Mouse (Mus musculus): ENCODE measurements at regions not wholly inside any gene's neighbourhood (a gene's known extent, or its start where the extent isn't known, plus 50 kb on each side); places are given as distances from the start of the nearest gene placed in this dataset.
A peak's percentile ranks its signal among the peaks of the same experiment; 100 is the strongest.

DNA sequence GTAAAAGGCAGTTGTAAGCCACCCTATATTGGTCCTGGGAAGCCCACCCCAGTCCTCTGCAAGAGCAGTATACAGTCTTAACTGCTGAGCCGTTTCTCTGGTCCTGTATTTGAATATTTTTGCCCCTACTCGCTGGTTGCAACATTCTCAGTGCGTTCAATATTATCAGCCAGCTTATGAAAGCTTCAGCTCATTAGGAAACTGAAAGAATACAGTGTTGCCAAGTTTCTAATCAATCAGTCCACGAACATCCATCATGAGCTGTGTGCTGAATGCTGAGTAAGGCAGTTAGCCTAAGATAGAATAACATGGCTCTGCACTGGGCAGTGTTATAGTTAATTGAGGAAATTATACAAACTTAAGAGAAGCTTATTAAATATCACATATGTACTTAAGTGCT, 148.7 kb downstream of the Tmem26 start:
- no peak for ATAC-seq (ENCODE audit: insufficient read depth, low FRiP score)
- Histone ChIP-seq H3K9me3 (replicated peaks; ENCODE audit: control insufficient read depth, low read length) (no peaks in the 10 kb centered on the region), H3K27ac (ENCODE audit: low read length) (no peak overlapping the region), H3K4me1 (ENCODE audit: control insufficient read depth, insufficient read depth, low read length) (no peaks in the 10 kb centered on the region), H3K4me2 (ENCODE audit: low read depth, low read length) (no peak overlapping the region), H3K27me3 (ENCODE audit: control insufficient read depth, insufficient read depth, low read length) (no peaks in the 10 kb centered on the region), H3K4me3 (replicated peaks; ENCODE audit: low read length) (no peak overlapping the region), H3K36me3 (ENCODE audit: control insufficient read depth, insufficient read depth, low read length) (no peaks in the 10 kb centered on the region), H3K9ac (ENCODE audit: low read length) (no peak overlapping the region)
- WGBS: 64% methylated on average over 4 of the region's 4 CpGs

DNA sequence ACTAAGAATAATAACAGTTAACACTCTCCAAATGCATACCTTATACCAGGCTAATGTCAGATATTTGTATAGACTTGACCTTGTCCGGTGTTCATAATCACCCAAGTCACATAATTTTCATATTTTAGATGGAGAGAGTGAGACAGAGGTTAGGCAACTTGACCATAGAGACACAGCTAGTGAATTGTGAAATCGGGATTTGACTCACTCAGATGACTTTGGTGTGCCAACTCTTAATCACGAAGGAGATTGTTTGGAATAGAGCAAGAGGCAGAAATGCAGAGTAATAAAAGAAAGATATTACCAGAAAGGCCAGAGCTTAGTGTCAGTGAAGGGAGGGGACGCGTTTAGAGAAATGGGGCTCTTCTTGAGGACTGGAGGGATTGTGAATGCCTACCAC, 152.2 kb downstream of the Tmem26 start:
- no peak overlapping the region for H3K4me3 ChIP-seq (replicated peaks; ENCODE audit: low read length)
- ATAC-seq (ENCODE audit: insufficient read depth, low FRiP score): no peak
- no peaks in the 10 kb centered on the region for H3K36me3 ChIP-seq (ENCODE audit: control insufficient read depth, insufficient read depth, low read length)
- no peaks in the 10 kb centered on the region for H3K27me3 ChIP-seq (ENCODE audit: control insufficient read depth, insufficient read depth, low read length)
- WGBS: 80% methylated on average over 5 of the region's 5 CpGs
- H3K9me3 ChIP-seq (replicated peaks; ENCODE audit: control insufficient read depth, low read length): no peaks in the 10 kb centered on the region
- no peaks in the 10 kb centered on the region for H3K4me1 ChIP-seq (ENCODE audit: control insufficient read depth, insufficient read depth, low read length)
- H3K9ac ChIP-seq (ENCODE audit: low read length): no peak overlapping the region
- H3K4me2 ChIP-seq (ENCODE audit: low read depth, low read length): no peak overlapping the region
- H3K27ac ChIP-seq (ENCODE audit: low read length): no peak overlapping the region

DNA sequence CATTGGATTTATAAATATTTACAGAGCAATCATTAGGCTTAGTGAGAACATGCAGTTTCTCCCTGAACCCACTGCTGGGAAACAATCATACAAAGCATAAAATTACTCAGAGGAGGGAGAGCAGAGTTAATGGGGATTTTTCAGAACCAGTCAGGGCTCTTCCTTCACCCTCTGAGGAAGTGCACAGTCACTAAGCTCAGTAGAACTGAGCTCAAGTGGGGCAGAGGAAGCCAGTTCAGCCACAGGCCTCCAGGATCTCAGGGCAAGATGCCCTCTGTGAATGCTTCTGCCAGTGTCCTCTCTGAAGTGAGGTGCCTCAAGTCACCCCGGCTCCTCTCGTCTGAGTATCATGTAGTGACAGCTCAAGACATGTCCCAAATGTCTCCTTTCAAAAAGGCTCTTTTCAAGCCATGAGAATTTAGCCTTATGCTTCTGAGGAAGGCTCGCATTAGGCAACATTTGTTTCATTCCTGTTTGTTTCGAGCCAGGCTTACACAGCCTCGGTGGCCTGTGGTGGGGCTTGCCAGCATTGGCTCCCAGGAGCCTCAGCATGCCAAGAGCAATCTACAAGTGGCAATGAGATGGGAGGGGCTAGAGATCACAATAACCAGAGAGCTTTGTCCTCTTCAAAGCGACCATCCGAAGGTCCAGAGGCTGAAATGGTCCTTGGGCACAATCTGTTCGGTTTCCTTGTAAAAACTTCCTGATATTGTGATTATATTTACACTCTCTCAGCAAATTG, 169.8 kb downstream of the Tmem26 start:
- peak; percentile 62; the same call in 1 of the 2 replicates for ATAC-seq (ENCODE audit: insufficient read depth, low FRiP score)
- Histone ChIP-seq H3K4me3 (replicated peaks; ENCODE audit: low read length) (no peak overlapping the region), H3K27me3 (ENCODE audit: control insufficient read depth, insufficient read depth, low read length) (no peaks in the 10 kb centered on the region), H3K4me2 (ENCODE audit: low read depth, low read length) (no peak overlapping the region), H3K27ac (ENCODE audit: low read length) (peak overlapping the region; percentile 63), H3K9ac (ENCODE audit: low read length) (no peak overlapping the region), H3K9me3 (replicated peaks; ENCODE audit: control insufficient read depth, low read length) (no peaks in the 10 kb centered on the region), H3K4me1 (ENCODE audit: control insufficient read depth, insufficient read depth, low read length) (peaks cover 8% of the 10 kb centered on the region), H3K36me3 (ENCODE audit: control insufficient read depth, insufficient read depth, low read length) (no peaks in the 10 kb centered on the region)
- 43% methylated on average over 8 of the region's 8 CpGs for WGBS

DNA sequence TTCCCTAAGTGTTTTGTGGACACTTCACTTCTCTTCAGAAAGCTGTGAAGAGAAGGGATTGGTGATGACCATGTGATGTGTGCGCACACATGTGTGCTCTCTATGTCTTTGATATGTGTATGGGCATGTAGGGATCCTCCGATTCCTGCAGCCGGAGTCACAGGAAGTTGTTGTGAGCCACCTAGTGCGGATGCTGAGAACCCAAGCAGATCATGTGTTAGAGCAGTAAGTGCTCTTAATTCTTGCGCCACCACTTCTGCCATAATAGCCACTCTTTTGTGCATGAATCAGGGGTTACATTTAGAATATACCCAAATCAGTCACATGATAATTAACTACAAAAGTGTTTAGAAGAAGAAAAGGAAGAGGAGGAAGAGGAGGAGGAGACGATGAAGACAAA, 170.7 kb downstream of the Tmem26 start:
- Histone ChIP-seq H3K36me3 (ENCODE audit: control insufficient read depth, insufficient read depth, low read length) (no peaks in the 10 kb centered on the region), H3K9me3 (replicated peaks; ENCODE audit: control insufficient read depth, low read length) (no peaks in the 10 kb centered on the region), H3K27ac (ENCODE audit: low read length) (no peak overlapping the region), H3K4me2 (ENCODE audit: low read depth, low read length) (no peak overlapping the region), H3K4me1 (ENCODE audit: control insufficient read depth, insufficient read depth, low read length) (peaks cover 8% of the 10 kb centered on the region), H3K4me3 (replicated peaks; ENCODE audit: low read length) (no peak overlapping the region), H3K9ac (ENCODE audit: low read length) (no peak overlapping the region), H3K27me3 (ENCODE audit: control insufficient read depth, insufficient read depth, low read length) (no peaks in the 10 kb centered on the region)
- WGBS: 90% methylated on average over 6 of the region's 6 CpGs
- ATAC-seq (ENCODE audit: insufficient read depth, low FRiP score): no peak

DNA sequence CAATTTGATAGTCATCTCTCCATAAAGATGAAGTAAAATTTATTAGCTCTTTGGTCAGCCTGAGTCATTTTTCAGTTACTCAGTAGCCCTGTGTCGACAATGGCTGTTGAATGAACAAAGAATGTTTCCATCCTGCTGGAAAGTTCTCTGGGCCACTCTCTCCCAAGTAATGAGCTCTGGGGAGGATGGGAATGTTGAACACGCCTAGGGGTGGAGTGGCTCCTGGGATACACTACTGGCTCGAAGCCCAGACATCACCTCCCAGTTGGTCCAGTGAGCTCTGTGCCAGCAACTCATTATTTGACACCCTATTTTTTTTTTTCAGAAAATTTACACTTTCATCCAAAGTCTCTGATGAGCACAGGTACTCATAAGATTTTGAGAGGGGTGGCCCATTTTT, 174.1 kb downstream of the Tmem26 start:
- no peaks in the 10 kb centered on the region for H3K36me3 ChIP-seq (ENCODE audit: control insufficient read depth, insufficient read depth, low read length)
- no peak overlapping the region for H3K9ac ChIP-seq (ENCODE audit: low read length)
- no peaks in the 10 kb centered on the region for H3K9me3 ChIP-seq (replicated peaks; ENCODE audit: control insufficient read depth, low read length)
- 55% methylated on average over 3 of the region's 3 CpGs for WGBS
- ATAC-seq (ENCODE audit: insufficient read depth, low FRiP score): no peak
- H3K27ac ChIP-seq (ENCODE audit: low read length): no peak overlapping the region
- H3K27me3 ChIP-seq (ENCODE audit: control insufficient read depth, insufficient read depth, low read length): no peaks in the 10 kb centered on the region
- no peak overlapping the region for H3K4me2 ChIP-seq (ENCODE audit: low read depth, low read length)
- no peak overlapping the region for H3K4me3 ChIP-seq (replicated peaks; ENCODE audit: low read length)
- H3K4me1 ChIP-seq (ENCODE audit: control insufficient read depth, insufficient read depth, low read length): peaks cover 8% of the 10 kb centered on the region

DNA sequence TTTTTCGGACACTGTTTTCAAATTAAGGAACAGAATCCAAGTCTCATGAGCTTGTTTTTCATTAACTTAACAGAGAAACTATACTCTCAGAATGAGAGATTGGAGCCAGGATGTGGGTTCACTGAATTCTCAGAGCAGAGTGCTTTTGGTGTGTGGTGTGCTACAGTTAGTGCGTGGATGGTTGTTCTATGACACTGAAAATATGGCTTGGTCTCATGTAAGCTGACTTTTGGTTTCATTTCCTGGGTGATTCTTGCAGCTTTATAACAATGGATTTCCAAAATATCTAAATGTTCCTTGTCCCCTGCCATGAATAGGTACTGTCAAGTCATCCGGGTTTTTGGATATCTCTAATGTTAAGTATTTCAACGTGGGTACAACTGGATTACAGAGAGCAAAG, 177.7 kb downstream of the Tmem26 start:
- no peak for ATAC-seq (ENCODE audit: insufficient read depth, low FRiP score)
- H3K9me3 ChIP-seq (replicated peaks; ENCODE audit: control insufficient read depth, low read length): no peaks in the 10 kb centered on the region
- no peak overlapping the region for H3K9ac ChIP-seq (ENCODE audit: low read length)
- WGBS: 77% methylated on average over 4 of the region's 4 CpGs
- H3K27me3 ChIP-seq (ENCODE audit: control insufficient read depth, insufficient read depth, low read length): no peaks in the 10 kb centered on the region
- H3K4me1 ChIP-seq (ENCODE audit: control insufficient read depth, insufficient read depth, low read length): no peaks in the 10 kb centered on the region
- no peak overlapping the region for H3K4me2 ChIP-seq (ENCODE audit: low read depth, low read length)
- no peaks in the 10 kb centered on the region for H3K36me3 ChIP-seq (ENCODE audit: control insufficient read depth, insufficient read depth, low read length)
- no peak overlapping the region for H3K4me3 ChIP-seq (replicated peaks; ENCODE audit: low read length)
- H3K27ac ChIP-seq (ENCODE audit: low read length): no peak overlapping the region

DNA sequence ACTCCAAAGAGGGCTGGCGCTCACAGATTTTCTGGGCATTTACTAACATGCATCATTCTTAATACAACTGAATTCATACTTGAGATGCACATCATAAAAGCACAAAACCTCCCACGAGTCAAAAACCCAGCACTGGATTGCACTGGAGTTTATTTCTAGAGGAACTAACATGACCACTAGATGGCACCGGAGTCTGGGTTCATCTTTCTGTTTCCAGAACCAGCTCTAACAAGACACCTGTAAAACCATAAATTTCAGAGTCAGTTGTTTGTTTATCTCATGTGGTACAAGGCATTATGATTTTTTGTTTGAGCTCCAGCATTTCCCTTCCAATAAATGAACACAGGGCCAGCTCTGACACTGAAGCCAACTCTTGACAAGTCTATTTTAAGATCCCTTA, 179.2 kb downstream of the Tmem26 start:
- H3K27me3 ChIP-seq (ENCODE audit: control insufficient read depth, insufficient read depth, low read length): no peaks in the 10 kb centered on the region
- H3K4me1 ChIP-seq (ENCODE audit: control insufficient read depth, insufficient read depth, low read length): no peaks in the 10 kb centered on the region
- no peaks in the 10 kb centered on the region for H3K9me3 ChIP-seq (replicated peaks; ENCODE audit: control insufficient read depth, low read length)
- no peak overlapping the region for H3K9ac ChIP-seq (ENCODE audit: low read length)
- H3K4me3 ChIP-seq (replicated peaks; ENCODE audit: low read length): no peak overlapping the region
- ATAC-seq (ENCODE audit: insufficient read depth, low FRiP score): no peak
- H3K36me3 ChIP-seq (ENCODE audit: control insufficient read depth, insufficient read depth, low read length): no peaks in the 10 kb centered on the region
- H3K4me2 ChIP-seq (ENCODE audit: low read depth, low read length): no peak overlapping the region
- no peak overlapping the region for H3K27ac ChIP-seq (ENCODE audit: low read length)
- 15% methylated on average over 3 of the region's 3 CpGs for WGBS

DNA sequence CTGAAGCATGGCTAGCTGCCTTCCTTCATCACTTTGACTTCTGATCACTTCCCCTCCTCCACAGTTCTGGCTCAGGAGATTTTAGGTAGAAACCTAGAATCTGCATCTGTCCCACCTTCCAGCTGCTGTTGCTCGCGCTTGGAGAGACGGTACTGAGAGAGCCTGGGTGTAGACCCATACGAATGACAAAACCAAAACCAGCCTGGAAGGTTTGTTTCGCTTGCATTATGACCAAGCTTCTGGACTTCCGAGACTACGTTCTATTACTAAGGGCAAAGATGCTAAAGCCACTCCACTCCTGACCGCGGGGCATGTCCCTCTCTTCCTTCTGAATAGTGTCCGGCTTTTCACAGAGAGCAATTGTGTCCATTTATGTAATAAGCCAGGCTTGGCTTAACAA, 180.9 kb downstream of the Tmem26 start:
- H3K27ac ChIP-seq (ENCODE audit: low read length): no peak overlapping the region
- no peak overlapping the region for H3K4me3 ChIP-seq (replicated peaks; ENCODE audit: low read length)
- no peak overlapping the region for H3K9ac ChIP-seq (ENCODE audit: low read length)
- ATAC-seq (ENCODE audit: insufficient read depth, low FRiP score): no peak
- H3K9me3 ChIP-seq (replicated peaks; ENCODE audit: control insufficient read depth, low read length): no peaks in the 10 kb centered on the region
- no peaks in the 10 kb centered on the region for H3K27me3 ChIP-seq (ENCODE audit: control insufficient read depth, insufficient read depth, low read length)
- no peaks in the 10 kb centered on the region for H3K36me3 ChIP-seq (ENCODE audit: control insufficient read depth, insufficient read depth, low read length)
- 92% methylated on average over 10 of the region's 10 CpGs for WGBS
- H3K4me1 ChIP-seq (ENCODE audit: control insufficient read depth, insufficient read depth, low read length): no peaks in the 10 kb centered on the region
- no peak overlapping the region for H3K4me2 ChIP-seq (ENCODE audit: low read depth, low read length)

DNA sequence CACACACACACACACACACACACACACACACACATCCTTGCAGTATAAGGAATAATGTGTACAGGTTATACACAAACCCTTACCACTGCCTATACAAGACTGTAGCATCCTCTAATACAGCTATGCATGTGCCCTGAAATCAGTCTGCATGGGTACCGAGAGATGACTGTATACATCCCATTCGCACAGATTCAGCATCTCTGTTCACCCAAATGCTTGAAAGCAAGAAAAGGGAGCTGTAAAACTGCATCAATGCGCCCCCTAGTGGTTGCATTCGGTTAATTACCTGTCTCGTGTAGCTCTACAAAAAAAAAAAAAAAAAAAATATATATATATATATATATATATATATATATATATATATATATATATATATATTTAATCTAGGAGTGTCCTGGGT, 184.8 kb downstream of the Tmem26 start:
- no peaks in the 10 kb centered on the region for H3K9me3 ChIP-seq (replicated peaks; ENCODE audit: control insufficient read depth, low read length)
- no peak for ATAC-seq (ENCODE audit: insufficient read depth, low FRiP score)
- H3K9ac ChIP-seq (ENCODE audit: low read length): no peak overlapping the region
- WGBS: 17% methylated on average over 5 of the region's 5 CpGs
- no peak overlapping the region for H3K27ac ChIP-seq (ENCODE audit: low read length)
- H3K27me3 ChIP-seq (ENCODE audit: control insufficient read depth, insufficient read depth, low read length): no peaks in the 10 kb centered on the region
- H3K36me3 ChIP-seq (ENCODE audit: control insufficient read depth, insufficient read depth, low read length): no peaks in the 10 kb centered on the region
- no peak overlapping the region for H3K4me3 ChIP-seq (replicated peaks; ENCODE audit: low read length)
- H3K4me2 ChIP-seq (ENCODE audit: low read depth, low read length): no peak overlapping the region
- H3K4me1 ChIP-seq (ENCODE audit: control insufficient read depth, insufficient read depth, low read length): no peaks in the 10 kb centered on the region
